Mouse (Mus musculus) cerebral cortex, adult 2 months (tissue): ENCODE results near the gene Olfr716.

Source experiments
- WGBS: fragments of 180-500 bp; shearing (Covaris S2); methylation state at CpG from one replicate; pipeline ENCODE4 v1.1.7; 2018; 5-methylcytosine and 5-hydroxymethylcytosine counted together

Gene Olfr716

DNA sequence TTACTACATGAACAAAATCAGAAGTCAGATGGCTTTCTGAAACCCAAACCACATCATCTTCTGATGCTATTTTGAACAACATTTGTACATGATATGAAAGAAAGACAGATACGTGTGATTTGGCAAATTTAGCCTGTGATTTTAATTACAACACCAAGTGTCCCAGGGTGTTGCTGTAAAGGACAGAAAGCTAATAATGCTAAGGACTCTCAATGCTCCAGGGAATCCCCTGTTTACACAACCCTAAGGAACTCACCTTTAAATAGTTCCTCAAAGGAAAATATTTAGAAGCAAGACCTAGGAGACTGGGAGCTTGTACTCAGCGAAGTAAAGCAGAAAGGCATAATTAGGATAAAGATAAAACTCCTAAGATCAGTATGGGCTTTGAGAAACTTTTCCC, at the start of gene Olfr716:
Gene Olfr716, plus strand, starts transcription at position 301 of the 400 bp plus-strand sequence.
- WGBS: 64% methylated on average over 2 of the region's 2 CpGs

DNA sequence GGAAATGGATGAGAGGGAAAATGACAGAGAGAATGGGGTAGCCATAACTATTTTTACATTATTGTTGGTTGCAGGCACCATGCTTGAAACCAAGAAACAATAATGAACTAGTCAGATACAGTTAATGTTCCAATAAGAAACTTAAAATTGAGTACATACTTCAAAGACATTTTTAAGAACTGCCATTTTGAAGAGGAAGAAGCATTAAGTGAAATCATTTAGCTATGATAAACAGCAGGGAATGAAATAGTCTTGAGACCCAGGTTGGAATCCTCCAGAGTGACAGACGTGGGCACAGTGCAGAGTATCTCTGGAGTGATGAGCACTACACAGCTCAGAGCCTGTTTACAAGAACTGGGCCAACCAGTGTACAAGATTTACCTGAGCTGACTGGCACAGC, 45.2 kb upstream of the Olfr716 start, which contains the start of gene Olfr17:
Gene Olfr17, plus strand, starts transcription at position 301 of the 400 bp plus-strand sequence.
- 32% methylated on average over 1 of the region's 1 CpGs for WGBS

DNA sequence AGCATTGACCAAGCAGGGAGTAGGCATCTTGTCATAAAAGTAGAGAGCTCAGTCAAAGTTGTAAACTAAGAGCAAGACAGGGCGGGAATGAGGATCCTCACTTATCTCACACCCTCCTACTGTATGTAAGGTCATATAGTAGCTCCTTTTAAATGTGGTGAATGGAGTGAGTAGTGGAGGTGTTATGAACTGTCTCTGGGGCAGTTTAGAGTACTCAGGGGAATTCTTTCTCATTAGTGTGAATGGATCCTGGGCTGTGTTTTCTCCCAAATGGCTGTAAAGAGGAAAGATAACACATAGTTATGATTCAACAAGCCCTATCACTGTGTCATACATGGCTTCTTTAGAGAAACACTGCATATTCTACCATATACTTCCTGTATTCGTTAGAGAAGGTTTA, 27.9 kb upstream of the Olfr716 start, which contains the start of gene Olfr715b:
Gene Olfr715b, minus strand, starts transcription at position 101 of the 400 bp plus-strand sequence.
- 78% methylated on average over 2 of the region's 2 CpGs for WGBS

DNA sequence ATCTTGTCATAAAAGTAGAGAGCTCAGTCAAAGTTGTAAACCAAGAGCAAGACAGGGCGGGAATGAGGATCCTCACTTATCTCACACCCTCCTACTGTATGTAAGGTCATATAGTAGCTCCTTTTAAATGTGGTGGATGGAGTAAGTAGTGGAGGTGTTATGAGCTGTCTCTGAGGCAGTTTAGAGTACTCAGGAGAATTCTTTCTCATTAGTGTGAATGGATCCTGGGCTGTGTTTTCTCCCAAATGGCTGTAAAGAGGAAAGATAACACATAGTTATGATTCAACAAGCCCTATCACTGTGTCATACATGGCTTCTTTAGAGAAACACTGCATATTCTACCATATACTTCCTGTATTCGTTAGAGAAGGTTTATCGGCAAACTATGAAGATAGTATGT, 7.1 kb upstream of the Olfr716 start, which contains the start of gene Olfr715:
Gene Olfr715, minus strand, starts transcription at position 101 of the 400 bp plus-strand sequence.
- WGBS: 91% methylated on average over 3 of the region's 3 CpGs

DNA sequence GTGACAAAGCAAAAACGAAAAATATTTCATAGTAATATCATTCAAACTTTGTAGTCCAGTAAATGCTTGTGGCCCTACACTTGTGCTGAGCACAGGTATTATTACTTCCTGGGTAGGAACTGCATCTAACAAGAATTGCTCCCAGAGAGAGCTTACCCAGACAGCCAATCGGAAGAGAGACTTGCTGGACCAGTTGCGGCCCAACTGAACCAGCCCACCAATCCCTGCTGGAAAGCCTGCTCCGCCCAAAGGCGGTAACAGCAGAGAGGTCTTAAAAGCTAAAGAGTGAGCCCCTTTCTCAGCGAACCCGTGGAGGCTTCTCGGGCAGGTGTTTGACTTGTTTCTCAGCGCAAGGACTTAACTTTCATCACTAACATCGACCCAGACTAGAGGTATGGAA, 28.6 kb downstream of the Olfr716 start, which contains the start of gene Nlrp14:
Gene Nlrp14, plus strand, starts transcription at position 301 of the 400 bp plus-strand sequence.
- 88% methylated on average over 10 of the region's 10 CpGs for WGBS

DNA sequence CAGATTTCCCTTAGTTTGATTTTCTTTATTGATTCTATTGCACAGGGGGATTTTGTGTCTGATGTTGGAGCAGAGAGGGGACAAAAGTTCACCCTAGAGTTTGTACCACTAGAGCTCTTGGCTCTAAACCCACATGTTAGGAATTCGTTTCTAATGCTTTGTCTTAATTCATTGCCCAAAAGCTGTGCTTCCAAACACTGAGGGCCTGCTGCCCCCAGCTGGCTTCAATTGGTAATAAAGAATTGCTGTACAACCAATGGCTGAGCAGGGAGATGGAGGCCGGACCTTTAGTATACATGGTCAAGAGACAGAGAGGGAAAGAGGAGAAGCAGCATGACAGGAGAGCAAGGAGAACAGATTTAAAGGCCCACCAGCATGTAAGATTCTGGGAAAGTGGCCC, 42.3 kb downstream of the Olfr716 start:
- WGBS: 45% methylated on average over 2 of the region's 2 CpGs
